Mouse (Mus musculus) olfactory bulb, adult 2 months (tissue): ENCODE results near the gene Mecr. TPM values are rescaled to one million over a fixed set of nuclear protein-coding genes. Genes with fewer than 3 reads are reported as not detected.

ENCODE experiments used
- H3K27ac ChIP-seq: fragments of 200-500 bp; 2 replicates; pipeline ENCODE4 v1.5.1; 2012; ENCODE audit warnings: low read depth, low read length; ENCODE audit not compliant: insufficient read depth
- H3K4me1 ChIP-seq: fragments of 200-500 bp; 2 replicates; pipeline ENCODE4 v1.6.1; 2012; ENCODE audit warnings: low read length; ENCODE audit not compliant: control insufficient read depth, insufficient read depth
- H3K4me3 ChIP-seq: fragments of 200-500 bp; 2 replicates; pipeline ENCODE4 v1.5.1; 2012; ENCODE audit warnings: mild to moderate bottlenecking, low read depth, low read length, moderate library complexity; ENCODE audit not compliant: insufficient read depth
- CTCF ChIP-seq: fragments of 200-500 bp; IDR thresholded peaks from 2 replicates; pipeline ENCODE4 v1.5.1; 2012; ENCODE audit warnings: low read depth, mild to moderate bottlenecking, low read length, moderate library complexity; ENCODE audit not compliant: insufficient read depth
- POLR2A ChIP-seq: fragments of 200-500 bp; IDR thresholded peaks from 2 replicates; pipeline ENCODE4 v1.6.1; 2012; ENCODE audit warnings: mild to moderate bottlenecking, low read depth, low read length, moderate library complexity; ENCODE audit not compliant: insufficient read depth
- WGBS: fragments of 180-500 bp; shearing (Covaris S2); methylation state at CpG from one replicate; pipeline ENCODE4 v1.1.7; 2018; 5-methylcytosine and 5-hydroxymethylcytosine counted together
- polyA plus RNA-seq: library from polyadenylated mRNA; stranded (reverse); fragments of >200 nt; gene quantifications from 2 replicates; pipeline ENCODE4 v1.2.4, GENCODE M21; 2012; ENCODE audit warnings: low replicate concordance; ENCODE audit not compliant: missing spikeins, insufficient read depth, insufficient read length

The Mecr gene
- polyA plus RNA-seq, 1 experiment = not detected

- H3K27ac ChIP-seq = no peak overlapping the region
- no peaks in the 10 kb centered on the region; the same call in 1 of the 2 replicates for H3K4me1 ChIP-seq
- no peak overlapping the region for H3K4me3 ChIP-seq
- TF ChIP-seq CTCF = no peak
- no peak for TF ChIP-seq POLR2A
- 93% methylated on average over 10 of the region's 10 CpGs for WGBS
Measured at GRCm38 (mm10) chr4:131814869-131815268, 28.4 kb upstream of the Mecr start.

GRCm38 (mm10) chr4:131815774-131816173 is 27.5 kb upstream of the Mecr start:
- 76% methylated on average over 10 of the region's 10 CpGs for WGBS
- H3K27ac ChIP-seq = no peak overlapping the region

GRCm38 (mm10) chr4:131818926-131819325 is 24.3 kb upstream of the Mecr start:
- H3K27ac ChIP-seq = no peak overlapping the region
- peaks cover 12% of the 10 kb centered on the region for H3K4me1 ChIP-seq
- 87% methylated on average over 23 of the region's 23 CpGs for WGBS
- TF ChIP-seq POLR2A = no peak
- H3K4me3 ChIP-seq = no peak overlapping the region

More at GRCm38 (mm10) chr4:131815774-131816173, 27.5 kb upstream of the Mecr start:
- Histone ChIP-seq H3K4me1 (no peaks in the 10 kb centered on the region; the same call in 1 of the 2 replicates), H3K4me3 (no peak overlapping the region)
- no peak for TF ChIP-seq CTCF
- no peak for TF ChIP-seq POLR2A

GRCm38 (mm10) chr4:131821161-131821731 is 22.0 kb upstream of the Mecr start:
- Histone ChIP-seq H3K4me1 (peaks cover 12% of the 10 kb centered on the region), H3K27ac (no peak overlapping the region)

GRCm38 (mm10) chr4:131822583-131822982 is 20.7 kb upstream of the Mecr start:
- Histone ChIP-seq H3K4me3 (no peak overlapping the region), H3K4me1 (peaks cover 14% of the 10 kb centered on the region), H3K27ac (no peak overlapping the region)
- 91% methylated on average over 3 of the region's 3 CpGs for WGBS
- TF ChIP-seq POLR2A = no peak
- no peak for TF ChIP-seq CTCF

More at GRCm38 (mm10) chr4:131821161-131821731, 22.0 kb upstream of the Mecr start:
- 38% methylated on average over 16 of the region's 16 CpGs for WGBS
- H3K4me3 ChIP-seq = no peak overlapping the region
- TF ChIP-seq CTCF = no peak

GRCm38 (mm10) chr4:131824939-131825338 is 18.3 kb upstream of the Mecr start:
- TF ChIP-seq POLR2A (no peak), CTCF (no peak)
- Histone ChIP-seq H3K4me3 (no peak overlapping the region), H3K27ac (no peak overlapping the region), H3K4me1 (peaks cover 14% of the 10 kb centered on the region)
- WGBS = 76% methylated on average over 3 of the region's 3 CpGs

- no peak overlapping the region for H3K4me3 ChIP-seq
- H3K4me1 ChIP-seq = peaks cover 14% of the 10 kb centered on the region
- peak; percentile 26; the same call in 1 of the 2 replicates for TF ChIP-seq CTCF
- TF ChIP-seq POLR2A = no peak
- WGBS = 59% methylated on average over 8 of the region's 8 CpGs
- no peak overlapping the region for H3K27ac ChIP-seq
Measured at GRCm38 (mm10) chr4:131825830-131826229, 17.4 kb upstream of the Mecr start.

- WGBS = 54% methylated on average over 6 of the region's 6 CpGs
Measured at GRCm38 (mm10) chr4:131826905-131827304, 16.4 kb upstream of the Mecr start.

GRCm38 (mm10) chr4:131829123-131829522 is 14.1 kb upstream of the Mecr start:
- TF ChIP-seq POLR2A = no peak
- no peak for TF ChIP-seq CTCF
- Histone ChIP-seq H3K4me3 (no peak overlapping the region), H3K27ac (no peak overlapping the region), H3K4me1 (0 out of 2 replicates have a peak, but pooled peaks cover 2% of the 10 kb centered on the region)
- WGBS = 89% methylated on average over 8 of the region's 8 CpGs

More at GRCm38 (mm10) chr4:131826905-131827304, 16.4 kb upstream of the Mecr start:
- no peak overlapping the region for H3K4me3 ChIP-seq
- no peak overlapping the region for H3K27ac ChIP-seq
- TF ChIP-seq CTCF (no peak), POLR2A (no peak)
- H3K4me1 ChIP-seq = peaks cover 5% of the 10 kb centered on the region; the same call in 1 of the 2 replicates
